Mouse (Mus musculus) heart, embryonic 15.5 days (tissue): Measurements from ENCODE around the gene March7. TPM values are rescaled to one million over a fixed set of nuclear protein-coding genes. Genes with fewer than 3 reads are reported as not detected.
A peak's percentile ranks its signal among the peaks of the same experiment; 100 is the strongest.

ENCODE experiments used
- ATAC-seq: fragments of 200-750 bp; cut with Nextera tagmentation; replicated peaks from 2 replicates; pipeline ENCODE4 v1.8.0; 2017; ENCODE audit warnings: low read depth, moderate TSS enrichment; ENCODE audit not compliant: insufficient number of reproducible peaks, insufficient read depth, low FRiP score
- H3K27ac ChIP-seq: fragments of 300-500 bp; sonication (generic); 2 replicates; pipeline ENCODE4 v1.5.1; 2015; ENCODE audit warnings: mild to moderate bottlenecking, inconsistent platforms
- H3K27me3 ChIP-seq: fragments of 300-500 bp; sonication (generic); 2 replicates; pipeline ENCODE4 v1.6.1; 2015; ENCODE audit warnings: inconsistent platforms
- H3K36me3 ChIP-seq: fragments of 300-500 bp; sonication (generic); 2 replicates; pipeline ENCODE4 v1.6.1; 2015; ENCODE audit warnings: mild to moderate bottlenecking, inconsistent platforms
- H3K4me1 ChIP-seq: fragments of 300-500 bp; sonication (generic); replicated peaks from 2 replicates; pipeline ENCODE4 v1.6.1; 2015; ENCODE audit warnings: inconsistent platforms
- H3K4me2 ChIP-seq: fragments of 300-500 bp; sonication (generic); 2 replicates; pipeline ENCODE4 v1.6.1; 2015; ENCODE audit warnings: inconsistent platforms, mild to moderate bottlenecking, moderate library complexity
- H3K4me3 ChIP-seq: fragments of 300-500 bp; sonication (generic); 2 replicates; pipeline ENCODE4 v1.5.1; 2015; ENCODE audit warnings: mild to moderate bottlenecking, inconsistent platforms
- H3K9ac ChIP-seq: fragments of 300-500 bp; sonication (generic); 2 replicates; pipeline ENCODE4 v1.6.1; 2015; ENCODE audit warnings: mild to moderate bottlenecking, inconsistent platforms
- H3K9me3 ChIP-seq: fragments of 300-500 bp; sonication (generic); replicated peaks from 2 replicates; pipeline ENCODE4 v1.6.1; 2016; ENCODE audit warnings: inconsistent platforms
- WGBS: fragments of 180-500 bp; shearing (Covaris S2); methylation state at CpG from one replicate; pipeline ENCODE4 v1.1.7; 2015; ENCODE audit warnings: mixed read lengths; 5-methylcytosine and 5-hydroxymethylcytosine counted together
- polyA plus RNA-seq: library from polyadenylated mRNA; unstranded; fragments of >200 nt; fragmentation: Nextera tagmentation; extraction: Ambion mirVana; gene quantifications from 2 replicates; pipeline ENCODE4 v1.2.1, GENCODE M21; 2015

March7 gene
- polyA plus RNA-seq, 1 experiment from 2014 or later: 51.8 TPM

GRCm38 (mm10) chr2:60216547-60217153, 7.0 kb downstream of the March7 start:
- Histone ChIP-seq H3K4me3 (no peak overlapping the region), H3K27me3 (no peaks in the 10 kb centered on the region), H3K9me3 (no peaks in the 10 kb centered on the region), H3K4me2 (no peak overlapping the region), H3K9ac (no peak overlapping the region), H3K27ac (no peak overlapping the region), H3K4me1 (peaks cover 59% of the 10 kb centered on the region), H3K36me3 (peaks cover 13% of the 10 kb centered on the region; the same call in 1 of the 2 replicates)
- 75% methylated on average over 4 of the region's 4 CpGs for WGBS
- ATAC-seq: no peak

GRCm38 (mm10) chr2:60217620-60218019, 7.9 kb downstream of the March7 start:
- Histone ChIP-seq H3K27ac (no peak overlapping the region), H3K27me3 (no peaks in the 10 kb centered on the region), H3K36me3 (peaks cover 13% of the 10 kb centered on the region; the same call in 1 of the 2 replicates), H3K9me3 (no peaks in the 10 kb centered on the region), H3K4me2 (no peak overlapping the region), H3K4me1 (peaks cover 53% of the 10 kb centered on the region), H3K9ac (no peak overlapping the region), H3K4me3 (no peak overlapping the region)
- 55% methylated on average over 6 of the region's 6 CpGs for WGBS
- ATAC-seq: no peak

- Histone ChIP-seq H3K27ac (no peak overlapping the region), H3K4me2 (no peak overlapping the region)
- WGBS: 37% methylated on average over 6 of the region's 6 CpGs
Measured at GRCm38 (mm10) chr2:60221236-60221635, 11.5 kb downstream of the March7 start.

GRCm38 (mm10) chr2:60221954-60222353, 12.3 kb downstream of the March7 start:
- Histone ChIP-seq H3K4me3 (no peak overlapping the region), H3K27me3 (no peaks in the 10 kb centered on the region), H3K27ac (no peak overlapping the region), H3K36me3 (no peaks in the 10 kb centered on the region), H3K4me1 (peaks cover 29% of the 10 kb centered on the region), H3K9ac (no peak overlapping the region), H3K4me2 (no peak overlapping the region), H3K9me3 (no peaks in the 10 kb centered on the region)
- 78% methylated on average over 2 of the region's 2 CpGs for WGBS
- no peak for ATAC-seq

More at GRCm38 (mm10) chr2:60221236-60221635, 11.5 kb downstream of the March7 start:
- no peak for ATAC-seq
- H3K4me3 ChIP-seq: no peak overlapping the region
- H3K36me3 ChIP-seq: no peaks in the 10 kb centered on the region
- no peak overlapping the region for H3K9ac ChIP-seq
- no peaks in the 10 kb centered on the region for H3K9me3 ChIP-seq
- H3K4me1 ChIP-seq: peaks cover 35% of the 10 kb centered on the region
- H3K27me3 ChIP-seq: no peaks in the 10 kb centered on the region

- ATAC-seq: no peak
- no peak overlapping the region for H3K9ac ChIP-seq
- no peak overlapping the region for H3K4me2 ChIP-seq
- H3K4me3 ChIP-seq: no peak overlapping the region
- H3K9me3 ChIP-seq: no peaks in the 10 kb centered on the region
- H3K36me3 ChIP-seq: peaks cover under 1% of the 10 kb centered on the region; the same call in 1 of the 2 replicates
- no peaks in the 10 kb centered on the region for H3K27me3 ChIP-seq
- H3K4me1 ChIP-seq: peaks cover 24% of the 10 kb centered on the region
- 61% methylated on average over 1 of the region's 1 CpGs for WGBS
- H3K27ac ChIP-seq: no peak overlapping the region
Measured at GRCm38 (mm10) chr2:60223489-60223888, 13.8 kb downstream of the March7 start.

GRCm38 (mm10) chr2:60228470-60228869, 18.8 kb downstream of the March7 start:
- peaks cover 16% of the 10 kb centered on the region for H3K4me1 ChIP-seq
- no peaks in the 10 kb centered on the region for H3K27me3 ChIP-seq
- no peak overlapping the region for H3K4me3 ChIP-seq
- WGBS: 79% methylated on average over 1 of the region's 1 CpGs
- no peak overlapping the region for H3K27ac ChIP-seq
- no peak overlapping the region for H3K9ac ChIP-seq
- H3K4me2 ChIP-seq: no peak overlapping the region
- no peaks in the 10 kb centered on the region for H3K9me3 ChIP-seq
- peaks cover 11% of the 10 kb centered on the region for H3K36me3 ChIP-seq
- ATAC-seq: no peak

- Histone ChIP-seq H3K4me2 (no peak overlapping the region), H3K36me3 (peaks cover 22% of the 10 kb centered on the region), H3K27ac (no peak overlapping the region), H3K27me3 (no peaks in the 10 kb centered on the region), H3K9ac (no peak overlapping the region), H3K9me3 (no peaks in the 10 kb centered on the region), H3K4me1 (peaks cover 13% of the 10 kb centered on the region), H3K4me3 (no peak overlapping the region)
- 78% methylated on average over 2 of the region's 2 CpGs for WGBS
- no peak for ATAC-seq
Measured at GRCm38 (mm10) chr2:60230361-60230760, 20.7 kb downstream of the March7 start.

- Histone ChIP-seq H3K27me3 (no peaks in the 10 kb centered on the region), H3K9ac (no peak overlapping the region), H3K9me3 (no peaks in the 10 kb centered on the region), H3K36me3 (peaks cover 46% of the 10 kb centered on the region), H3K4me3 (no peak overlapping the region), H3K4me2 (no peak overlapping the region), H3K4me1 (peaks cover 5% of the 10 kb centered on the region), H3K27ac (peak overlapping the region; percentile 81)
- peak; percentile 77; the same call in 1 of the 2 replicates for ATAC-seq
- 21% methylated on average over 2 of the region's 2 CpGs for WGBS
Measured at GRCm38 (mm10) chr2:60233147-60233546, 23.5 kb downstream of the March7 start.

GRCm38 (mm10) chr2:60234506-60234905, 24.8 kb downstream of the March7 start:
- H3K9ac ChIP-seq: no peak overlapping the region
- no peak overlapping the region for H3K4me2 ChIP-seq
- no peaks in the 10 kb centered on the region for H3K9me3 ChIP-seq
- H3K4me1 ChIP-seq: peaks cover 5% of the 10 kb centered on the region
- no peak overlapping the region for H3K4me3 ChIP-seq
- no peak overlapping the region for H3K27ac ChIP-seq
- peaks cover 52% of the 10 kb centered on the region for H3K36me3 ChIP-seq
- no peak for ATAC-seq
- H3K27me3 ChIP-seq: no peaks in the 10 kb centered on the region
- 73% methylated on average over 7 of the region's 7 CpGs for WGBS

GRCm38 (mm10) chr2:60252782-60253181, 43.1 kb downstream of the March7 start:
- peaks cover 11% of the 10 kb centered on the region; the same call in 1 of the 2 replicates for H3K36me3 ChIP-seq
- no peaks in the 10 kb centered on the region for H3K9me3 ChIP-seq
- no peaks in the 10 kb centered on the region for H3K27me3 ChIP-seq
- H3K4me3 ChIP-seq: no peak overlapping the region
- H3K9ac ChIP-seq: no peak overlapping the region
- peaks cover 3% of the 10 kb centered on the region; the same call in 1 of the 2 replicates for H3K4me1 ChIP-seq
- ATAC-seq: no peak
- 75% methylated on average over 4 of the region's 4 CpGs for WGBS
- no peak overlapping the region for H3K27ac ChIP-seq
- no peak overlapping the region for H3K4me2 ChIP-seq

GRCm38 (mm10) chr2:60253506-60253905, 43.8 kb downstream of the March7 start:
- H3K9me3 ChIP-seq: no peaks in the 10 kb centered on the region
- peaks cover 11% of the 10 kb centered on the region; the same call in 1 of the 2 replicates for H3K36me3 ChIP-seq
- H3K9ac ChIP-seq: no peak overlapping the region
- no peak overlapping the region for H3K4me3 ChIP-seq
- no peak for ATAC-seq
- H3K4me2 ChIP-seq: no peak overlapping the region
- peaks cover 3% of the 10 kb centered on the region; the same call in 1 of the 2 replicates for H3K4me1 ChIP-seq
- no peak overlapping the region for H3K27ac ChIP-seq
- no peaks in the 10 kb centered on the region for H3K27me3 ChIP-seq

- Histone ChIP-seq H3K9ac (no peak overlapping the region), H3K4me2 (no peak overlapping the region), H3K4me3 (no peak overlapping the region), H3K4me1 (peaks cover 10% of the 10 kb centered on the region), H3K36me3 (0 out of 2 replicates have a peak, but pooled peaks cover 4% of the 10 kb centered on the region), H3K27me3 (no peaks in the 10 kb centered on the region), H3K9me3 (no peaks in the 10 kb centered on the region), H3K27ac (no peak overlapping the region)
- ATAC-seq: no peak
- 62% methylated on average over 2 of the region's 2 CpGs for WGBS
Measured at GRCm38 (mm10) chr2:60256751-60257150, 47.1 kb downstream of the March7 start.
